Mouse (Mus musculus) embryonic facial prominence, embryonic 14.5 days (tissue): Measurements from ENCODE around the gene Tbrg4. TPM values are rescaled to one million over a fixed set of nuclear protein-coding genes. Genes with fewer than 3 reads are reported as not detected.

Source experiments
- ATAC-seq: fragments of 200-750 bp; cut with Nextera tagmentation; 2 replicates; pipeline ENCODE4 v1.8.0; 2017; ENCODE audit warnings: low read depth, moderate number of reproducible peaks, moderate TSS enrichment
- DNase-seq: peaks from one replicate; pipeline ENCODE4 v3.0.0-alpha.2; 2015; ENCODE audit warnings: low spot score
- H3K27ac ChIP-seq: fragments of 300-500 bp; sonication (generic); replicated peaks from 2 replicates; pipeline ENCODE4 v1.5.1; 2014; ENCODE audit warnings: low read depth, mild to moderate bottlenecking, low read length, moderate library complexity
- H3K27me3 ChIP-seq: fragments of 300-500 bp; sonication (generic); replicated peaks from 2 replicates; pipeline ENCODE4 v1.6.1; 2014; ENCODE audit warnings: low read length; ENCODE audit not compliant: control insufficient read depth, insufficient read depth
- H3K36me3 ChIP-seq: fragments of 300-500 bp; sonication (generic); 2 replicates; pipeline ENCODE4 v1.6.1; 2014; ENCODE audit warnings: low read length, mixed read lengths; ENCODE audit not compliant: control insufficient read depth, insufficient read depth
- H3K4me1 ChIP-seq: fragments of 300-500 bp; sonication (generic); 2 replicates; pipeline ENCODE4 v1.6.1; 2014; ENCODE audit warnings: antibody characterized with exemption, low read length; ENCODE audit not compliant: control insufficient read depth, insufficient read depth
- H3K4me2 ChIP-seq: fragments of 300-500 bp; sonication (generic); 2 replicates; pipeline ENCODE4 v1.6.1; 2014; ENCODE audit warnings: low read depth, mild to moderate bottlenecking, low read length, moderate library complexity, mixed read lengths
- H3K4me3 ChIP-seq: fragments of 300-500 bp; sonication (generic); 2 replicates; pipeline ENCODE4 v1.5.1; 2014; ENCODE audit warnings: low read depth, mild to moderate bottlenecking, low read length
- H3K9ac ChIP-seq: fragments of 300-500 bp; sonication (generic); 2 replicates; pipeline ENCODE4 v1.6.1; 2014; ENCODE audit warnings: low read depth, mild to moderate bottlenecking, low read length, moderate library complexity, mixed read lengths
- H3K9me3 ChIP-seq: fragments of 300-500 bp; sonication (generic); 2 replicates; pipeline ENCODE4 v1.6.1; 2016; ENCODE audit warnings: low read length; ENCODE audit not compliant: control insufficient read depth
- WGBS: fragments of 180-500 bp; shearing (Covaris S2); extraction: QIAGEN DNeasy Blood & Tissue Kit; methylation state at CpG from one replicate; pipeline ENCODE4 v1.1.7; 2014; 5-methylcytosine and 5-hydroxymethylcytosine counted together
- polyA plus RNA-seq: library from polyadenylated mRNA; unstranded; fragments of >200 nt; fragmentation: Nextera tagmentation; extraction: Ambion mirVana; gene quantifications from 2 replicates; pipeline ENCODE4 v1.2.1, GENCODE M21; 2014

The Tbrg4 gene
- 33.7 and 35.7 TPM in 2 replicates for polyA plus RNA-seq

DNA sequence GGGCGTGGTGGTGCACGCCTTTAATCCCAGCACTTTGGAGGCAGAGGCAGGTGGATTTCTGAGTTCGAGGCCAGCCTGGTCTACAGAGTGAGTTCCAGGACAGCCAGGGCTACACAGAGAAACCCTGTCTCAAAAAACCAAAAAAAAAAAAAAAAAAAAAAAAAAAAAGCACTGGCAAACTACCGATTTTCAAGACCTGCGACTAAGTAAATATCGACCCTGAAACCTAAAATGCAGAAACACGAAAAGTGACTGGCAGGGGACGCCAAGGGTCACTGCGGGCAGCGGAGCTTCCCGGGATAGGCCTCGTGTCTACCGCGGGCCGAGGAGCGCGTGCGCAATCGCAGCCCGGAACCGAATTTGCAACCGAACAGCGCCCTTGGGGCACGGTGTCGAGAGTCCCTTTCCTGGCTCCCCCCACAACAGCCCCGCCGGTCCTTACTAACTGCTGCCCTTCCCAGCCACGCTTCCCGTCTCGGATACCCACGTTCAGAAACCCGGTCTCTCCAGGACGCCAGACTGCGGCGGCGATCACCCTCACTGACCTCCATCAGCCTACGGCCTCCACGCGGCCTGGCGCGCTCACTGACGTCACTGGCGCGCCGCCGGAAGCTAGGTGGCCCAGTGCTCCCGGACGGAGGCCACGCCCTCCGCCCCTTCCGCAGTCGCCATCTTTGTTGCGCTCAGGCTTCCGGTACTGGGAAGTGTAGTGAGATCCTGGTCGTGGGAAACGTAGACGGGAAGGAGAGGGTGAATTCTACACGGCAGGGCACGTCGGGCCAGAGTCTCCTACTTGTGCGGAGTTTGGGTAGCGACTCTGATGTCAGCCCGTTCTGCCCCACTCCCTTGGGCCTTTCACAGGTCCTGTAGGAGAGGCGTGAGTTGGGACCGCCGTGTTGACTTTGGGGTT is at the start of gene Tbrg4:
TSS of gene Tbrg4 (minus strand) at position 590 of the 910 bp plus-strand sequence.
- Histone ChIP-seq H3K27ac (peak within 1 kb of the TSS; percentile 87), H3K27me3 (no peaks in the 10 kb centered on the region), H3K4me1 (peaks cover 6% of the 10 kb centered on the region), H3K4me2 (peak within 1 kb of the TSS; percentile 83), H3K4me3 (peak within 1 kb of the TSS; percentile 68), H3K36me3 (peaks cover 39% of the 10 kb centered on the region), H3K9me3 (no peaks in the 10 kb centered on the region), H3K9ac (peak within 1 kb of the TSS; percentile 79)
- DNase-seq (peak; percentile 97), ATAC-seq (peak; percentile 94)
- WGBS = under 1% methylated on average over 66 of the region's 66 CpGs

- Histone ChIP-seq H3K36me3 (no peaks in the 10 kb centered on the region), H3K4me2 (no peak overlapping the region), H3K9me3 (no peaks in the 10 kb centered on the region), H3K9ac (no peak overlapping the region), H3K4me3 (no peak overlapping the region), H3K4me1 (no peaks in the 10 kb centered on the region), H3K27ac (no peak overlapping the region), H3K27me3 (no peaks in the 10 kb centered on the region)
- WGBS = 56% methylated on average over 7 of the region's 7 CpGs
- DNase-seq (no peak), ATAC-seq (no peak)
Observed at GRCm38 (mm10) chr11:6675402-6675801, 49.5 kb upstream of the Tbrg4 start.

GRCm38 (mm10) chr11:6674701-6675100 is 48.8 kb upstream of the Tbrg4 start:
- 88% methylated on average over 9 of the region's 9 CpGs for WGBS
- H3K4me3 ChIP-seq = no peak overlapping the region
- no peaks in the 10 kb centered on the region for H3K9me3 ChIP-seq
- DNase-seq (no peak), ATAC-seq (no peak)
- H3K27ac ChIP-seq = no peak overlapping the region
- no peak overlapping the region for H3K4me2 ChIP-seq
- H3K4me1 ChIP-seq = no peaks in the 10 kb centered on the region
- no peaks in the 10 kb centered on the region for H3K36me3 ChIP-seq
- no peaks in the 10 kb centered on the region for H3K27me3 ChIP-seq
- no peak overlapping the region for H3K9ac ChIP-seq

- no peak overlapping the region for H3K4me3 ChIP-seq
- no peak for ATAC-seq
- H3K4me1 ChIP-seq = no peaks in the 10 kb centered on the region
- H3K4me2 ChIP-seq = no peak overlapping the region
- H3K36me3 ChIP-seq = no peaks in the 10 kb centered on the region
- H3K27me3 ChIP-seq = no peaks in the 10 kb centered on the region
- no peak overlapping the region for H3K27ac ChIP-seq
- DNase-seq = no peak
- WGBS = 87% methylated on average over 4 of the region's 4 CpGs
- H3K9ac ChIP-seq = no peak overlapping the region
- no peaks in the 10 kb centered on the region for H3K9me3 ChIP-seq
Observed at GRCm38 (mm10) chr11:6670826-6671225, 45.0 kb upstream of the Tbrg4 start.

DNA sequence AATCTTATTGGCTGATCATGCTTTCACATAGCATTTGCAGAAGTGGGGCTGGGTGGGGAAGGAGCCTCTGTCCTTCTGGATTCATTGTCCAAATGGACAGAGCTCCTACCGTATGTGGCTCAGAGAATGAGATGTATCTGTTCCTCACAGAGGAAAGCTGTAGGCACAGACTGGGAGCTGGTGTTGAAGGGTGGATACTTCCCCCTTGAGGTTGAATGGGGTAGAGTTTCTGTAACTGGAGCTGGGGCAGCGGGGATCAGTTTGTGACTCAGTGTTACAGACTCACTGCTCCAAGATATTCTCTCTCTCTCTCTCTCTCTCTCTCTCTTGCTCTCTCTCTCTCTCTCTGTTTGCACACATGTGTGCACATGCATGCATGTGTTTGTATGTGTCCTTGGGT is 44.2 kb upstream of the Tbrg4 start:
- Histone ChIP-seq H3K36me3 (no peaks in the 10 kb centered on the region), H3K9ac (no peak overlapping the region), H3K9me3 (no peaks in the 10 kb centered on the region), H3K4me3 (no peak overlapping the region), H3K4me2 (no peak overlapping the region), H3K27me3 (no peaks in the 10 kb centered on the region), H3K4me1 (no peaks in the 10 kb centered on the region), H3K27ac (no peak overlapping the region)
- DNase-seq (no peak), ATAC-seq (no peak)
- 49% methylated on average over 2 of the region's 2 CpGs for WGBS

DNA sequence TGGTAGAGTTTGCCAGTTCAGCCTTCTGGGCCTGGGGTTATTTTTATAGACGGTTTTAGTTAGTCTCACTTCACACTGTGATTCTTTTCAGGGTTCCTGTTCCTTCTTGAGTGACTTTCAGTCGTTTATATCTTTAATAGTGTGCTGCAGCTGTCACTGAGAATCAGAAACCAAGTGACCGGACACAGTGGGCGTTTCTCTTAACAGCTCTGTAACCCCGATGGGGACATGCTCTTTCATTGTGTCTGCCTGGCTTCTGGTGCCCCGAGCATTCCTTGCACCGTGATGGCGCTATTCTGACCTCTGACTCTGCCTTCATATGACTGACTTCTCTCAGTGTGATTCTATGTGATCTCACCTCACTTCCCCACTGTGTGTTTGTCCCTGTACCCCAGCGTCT is 43.2 kb upstream of the Tbrg4 start:
- Histone ChIP-seq H3K36me3 (no peaks in the 10 kb centered on the region), H3K4me3 (no peak overlapping the region), H3K4me1 (no peaks in the 10 kb centered on the region), H3K4me2 (no peak overlapping the region), H3K9ac (no peak overlapping the region), H3K27ac (no peak overlapping the region), H3K9me3 (no peaks in the 10 kb centered on the region), H3K27me3 (no peaks in the 10 kb centered on the region)
- no peak for DNase-seq
- 33% methylated on average over 9 of the region's 9 CpGs for WGBS
- ATAC-seq = no peak

GRCm38 (mm10) chr11:6666634-6667033 is 40.8 kb upstream of the Tbrg4 start:
- DNase-seq = no peak
- ATAC-seq = no peak
- no peak overlapping the region for H3K4me3 ChIP-seq
- H3K9me3 ChIP-seq = no peaks in the 10 kb centered on the region
- H3K9ac ChIP-seq = no peak overlapping the region
- no peaks in the 10 kb centered on the region for H3K27me3 ChIP-seq
- no peak overlapping the region for H3K27ac ChIP-seq
- 75% methylated on average over 2 of the region's 2 CpGs for WGBS
- no peaks in the 10 kb centered on the region for H3K4me1 ChIP-seq
- no peaks in the 10 kb centered on the region for H3K36me3 ChIP-seq
- no peak overlapping the region for H3K4me2 ChIP-seq

DNA sequence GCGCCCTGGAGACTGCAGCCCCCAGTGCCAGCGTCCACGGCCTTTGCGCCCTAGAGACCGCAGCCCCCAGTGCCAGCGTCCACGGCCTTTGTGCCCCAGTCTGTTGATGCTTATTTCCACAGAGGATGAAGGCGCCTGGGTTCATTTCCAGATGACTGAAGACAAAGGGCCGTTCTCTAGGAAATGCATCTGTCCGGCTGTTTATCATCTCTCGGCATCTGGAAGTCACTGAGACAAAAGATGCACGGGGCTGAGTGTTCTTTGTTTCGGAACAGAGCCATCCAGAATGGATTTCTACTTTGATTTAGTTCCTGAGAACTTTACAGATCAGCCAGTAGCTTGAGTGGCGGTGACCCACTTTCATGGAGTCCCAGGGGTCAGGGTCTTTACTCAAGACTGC is 35.3 kb upstream of the Tbrg4 start:
- Histone ChIP-seq H3K9ac (no peak overlapping the region), H3K4me2 (no peak overlapping the region), H3K4me1 (no peaks in the 10 kb centered on the region), H3K36me3 (no peaks in the 10 kb centered on the region), H3K9me3 (no peaks in the 10 kb centered on the region), H3K27ac (no peak overlapping the region), H3K4me3 (no peak overlapping the region), H3K27me3 (no peaks in the 10 kb centered on the region)
- ATAC-seq (no peak), DNase-seq (no peak)
- WGBS = 71% methylated on average over 14 of the region's 14 CpGs

DNA sequence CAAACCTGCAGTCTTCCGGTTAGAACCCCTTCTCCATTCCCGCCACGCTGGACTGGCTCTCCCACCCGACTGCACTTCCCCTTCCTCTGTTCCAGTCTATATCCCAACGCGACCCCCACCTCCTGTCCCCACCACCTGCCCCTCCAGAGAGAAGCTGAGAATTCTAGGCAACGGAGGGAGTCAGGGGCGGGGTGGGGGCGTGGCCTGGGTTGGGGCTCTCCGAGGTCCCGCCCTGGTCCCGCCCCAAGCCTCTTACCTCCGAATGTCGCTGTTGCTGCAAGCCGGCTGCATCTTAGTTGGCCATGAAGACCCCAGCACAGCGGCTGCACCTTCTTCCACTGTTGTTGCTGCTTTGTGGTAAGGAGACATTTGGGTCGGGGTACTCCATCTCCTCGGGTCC is 32.4 kb upstream of the Tbrg4 start, which contains the start of gene Ramp3:
TSS of gene Ramp3 (plus strand) at position 251 of the 400 bp plus-strand sequence.
- no peaks in the 10 kb centered on the region for H3K36me3 ChIP-seq
- under 1% methylated on average over 18 of the region's 18 CpGs for WGBS
- H3K4me1 ChIP-seq = no peaks in the 10 kb centered on the region
- no peaks in the 10 kb centered on the region for H3K9me3 ChIP-seq
- DNase-seq (peak; percentile 84), ATAC-seq (peak; percentile 87)
- peak within 1 kb of the TSS; percentile 78 for H3K4me2 ChIP-seq
- no peak within 1 kb of the TSS for H3K27ac ChIP-seq
- peaks cover 2% of the 10 kb centered on the region; the same call in 1 of the 2 replicates for H3K27me3 ChIP-seq
- H3K9ac ChIP-seq = peak within 1 kb of the TSS; percentile 47
- peak within 1 kb of the TSS; percentile 44 for H3K4me3 ChIP-seq
